23 mouse cellular contexts compared by ENCODE assay signal in genomic region chr7:119911727-119912126, GRCm38 (mm10).
"Had no signal": no experiment of that assay in that cellular context is flagged by ENCODE, and none has a peak within 500 bp of the region (broad histone marks: within the 10 kb centered on the region; RNA-seq: fewer than 3 reads in every experiment).

No protein-coding gene starts in this region.

- H3K27ac ChIP-seq: heart, adult 2 months; hindbrain, embryonic 13.5 days; hindbrain, embryonic 15.5 days; hindbrain, postnatal 0 days; kidney, embryonic 15.5 days; kidney, postnatal 0 days; limb, embryonic 13.5 days; limb, embryonic 15.5 days; liver, embryonic 12.5 days; liver, embryonic 14.5 days had no signal

- H3K36me3 ChIP-seq: hindbrain, embryonic 15.5 days; kidney, embryonic 15.5 days; limb, embryonic 13.5 days; limb, embryonic 15.5 days; liver, embryonic 12.5 days had no signal

- H3K27me3 ChIP-seq: hindbrain, embryonic 13.5 days; hindbrain, embryonic 15.5 days; kidney, embryonic 15.5 days; limb, embryonic 13.5 days; limb, embryonic 15.5 days; liver, embryonic 12.5 days had no signal

- ATAC-seq: hindbrain, postnatal 0 days; intestine, embryonic 16.5 days; liver, embryonic 12.5 days had no signal

- H3K4me2 ChIP-seq: hindbrain, embryonic 13.5 days; hindbrain, embryonic 15.5 days; kidney, embryonic 15.5 days; limb, embryonic 13.5 days; limb, embryonic 15.5 days; liver, embryonic 12.5 days had no signal

- H3K4me3 ChIP-seq: heart, adult 2 months; hindbrain, embryonic 13.5 days; hindbrain, embryonic 15.5 days; kidney, embryonic 15.5 days; limb, embryonic 13.5 days; limb, embryonic 15.5 days; liver, embryonic 12.5 days had no signal

- H3K9ac ChIP-seq: hindbrain, embryonic 13.5 days; hindbrain, embryonic 15.5 days; kidney, embryonic 15.5 days; limb, embryonic 13.5 days; limb, embryonic 15.5 days; liver, embryonic 12.5 days; liver, embryonic 14.5 days had no signal

- DNase-seq: gastrocnemius, postnatal 14 days; gastrocnemius, postnatal 36 days; heart, adult 2 months; heart, postnatal 10 days; kidney, adult 11 months; kidney, adult 2 months; kidney, adult 9 months; kidney, postnatal 14 days; kidney, postnatal 36 days; layer of hippocampus, adult 9-11 months; layer of hippocampus, postnatal 36 days; left cerebral cortex, postnatal 4 days; lung, adult 18-20 months had no signal

- H3K9me3 ChIP-seq: hindbrain, embryonic 13.5 days; hindbrain, embryonic 15.5 days; kidney, embryonic 15.5 days; limb, embryonic 13.5 days; limb, embryonic 15.5 days; liver, embryonic 12.5 days had no signal

- H3K4me1 ChIP-seq: hindbrain, embryonic 13.5 days; hindbrain, embryonic 15.5 days; kidney, embryonic 15.5 days; limb, embryonic 13.5 days; limb, embryonic 15.5 days; liver, embryonic 12.5 days had no signal
